Mouse (Mus musculus) heart, embryonic 12.5 days (tissue): ENCODE results near the gene 5730455P16Rik. TPM values are rescaled to one million over a fixed set of nuclear protein-coding genes. Genes with fewer than 3 reads are reported as not detected.
A peak's percentile ranks its signal among the peaks of the same experiment; 100 is the strongest.
"Not testable (repeated sequence)": the region's sequence is repeated elsewhere in the genome, so short reads cannot be mapped to it uniquely, and the experiment has no call there.

Experiments
- ATAC-seq: fragments of 200-750 bp; cut with Nextera tagmentation; 2 replicates; pipeline ENCODE4 v1.8.0; 2017; ENCODE audit warnings: moderate TSS enrichment, moderate library complexity; ENCODE audit not compliant: insufficient number of reproducible peaks, low FRiP score
- H3K27ac ChIP-seq: fragments of 300-500 bp; sonication (generic); 2 replicates; pipeline ENCODE4 v1.5.1; 2016; ENCODE audit warnings: mild to moderate bottlenecking, moderate library complexity; ENCODE audit not compliant: poor library complexity, severe bottlenecking
- H3K27me3 ChIP-seq: fragments of 300-500 bp; sonication (generic); replicated peaks from 2 replicates; pipeline ENCODE4 v1.6.1; 2016; ENCODE audit warnings: mild to moderate bottlenecking, moderate library complexity
- H3K36me3 ChIP-seq: fragments of 300-500 bp; sonication (generic); 2 replicates; pipeline ENCODE4 v1.6.1; 2016; ENCODE audit warnings: mild to moderate bottlenecking, moderate library complexity
- H3K4me1 ChIP-seq: fragments of 300-500 bp; sonication (generic); replicated peaks from 2 replicates; pipeline ENCODE4 v1.6.1; 2016; ENCODE audit warnings: mild to moderate bottlenecking
- H3K4me2 ChIP-seq: fragments of 300-500 bp; sonication (generic); 2 replicates; pipeline ENCODE4 v1.6.1; 2016; ENCODE audit warnings: mild to moderate bottlenecking, moderate library complexity
- H3K4me3 ChIP-seq: fragments of 300-500 bp; sonication (generic); 2 replicates; pipeline ENCODE4 v1.5.1; 2016; ENCODE audit warnings: mild to moderate bottlenecking
- H3K9ac ChIP-seq: fragments of 300-500 bp; sonication (generic); 2 replicates; pipeline ENCODE4 v1.6.1; 2016; ENCODE audit warnings: mild to moderate bottlenecking, moderate library complexity
- H3K9me3 ChIP-seq: fragments of 300-500 bp; sonication (generic); replicated peaks from 2 replicates; pipeline ENCODE4 v1.6.1; 2016; ENCODE audit warnings: mild to moderate bottlenecking, moderate library complexity
- WGBS: fragments of 180-500 bp; shearing (Covaris S2); methylation state at CpG from one replicate; pipeline ENCODE4 v1.1.7; 2016; 5-methylcytosine and 5-hydroxymethylcytosine counted together
- polyA plus RNA-seq: library from polyadenylated mRNA; unstranded; fragments of >200 nt; fragmentation: Nextera tagmentation; extraction: Ambion mirVana; gene quantifications from 2 replicates; pipeline ENCODE4 v1.2.1, GENCODE M21; 2016

5730455P16Rik gene
- polyA plus RNA-seq, 1 experiment from 2014 or later, result 17.0 TPM

DNA sequence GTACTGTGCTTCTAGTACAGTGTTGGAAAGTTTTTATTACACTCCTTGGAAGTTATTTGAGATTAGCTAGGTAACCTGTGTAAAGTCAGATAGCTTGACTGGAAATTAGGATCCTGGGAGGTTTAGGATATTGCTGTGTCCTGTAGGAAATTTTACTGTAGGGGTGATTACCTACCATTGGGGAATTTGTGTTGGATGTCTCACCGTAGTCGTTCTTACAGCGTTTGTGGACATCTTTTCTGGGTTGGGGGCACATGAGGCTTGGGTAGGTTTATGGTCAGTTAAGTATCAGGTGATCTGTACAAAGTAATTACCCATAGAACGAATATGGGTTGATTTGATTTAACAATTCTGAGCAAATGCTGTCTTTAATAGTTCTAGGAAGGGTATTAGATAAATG lies 18.8 kb upstream of the 5730455P16Rik start:
- no peak overlapping the region for H3K4me2 ChIP-seq
- no peak overlapping the region for H3K27ac ChIP-seq
- H3K4me1 ChIP-seq, result no peaks in the 10 kb centered on the region
- H3K36me3 ChIP-seq, result peaks cover 54% of the 10 kb centered on the region
- H3K9ac ChIP-seq, result no peak overlapping the region
- no peaks in the 10 kb centered on the region for H3K9me3 ChIP-seq
- 92% methylated on average over 4 of the region's 4 CpGs for WGBS
- H3K27me3 ChIP-seq, result no peaks in the 10 kb centered on the region
- no peak overlapping the region for H3K4me3 ChIP-seq
- no peak for ATAC-seq

DNA sequence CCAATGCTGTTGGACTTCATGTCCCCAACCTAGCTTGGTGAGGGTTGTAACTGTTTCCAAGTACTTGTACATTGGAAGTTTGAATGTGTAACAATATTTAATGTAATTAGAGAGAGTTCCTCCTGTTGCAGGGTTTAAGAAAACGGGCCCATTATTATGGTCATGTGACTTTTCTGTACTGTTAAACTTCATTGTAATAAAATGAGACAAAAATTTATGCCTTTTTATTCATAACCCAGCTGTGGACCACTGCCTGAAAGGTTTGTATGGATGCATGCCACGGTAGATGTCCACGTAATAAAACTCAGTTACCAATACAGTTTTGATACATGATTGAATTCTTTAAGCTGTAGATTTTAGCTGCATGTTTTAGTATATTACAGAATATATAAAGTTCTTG lies 18.1 kb upstream of the 5730455P16Rik start:
- 90% methylated on average over 3 of the region's 3 CpGs for WGBS
- no peak overlapping the region for H3K9ac ChIP-seq
- H3K27ac ChIP-seq, result no peak overlapping the region
- no peaks in the 10 kb centered on the region for H3K9me3 ChIP-seq
- H3K4me1 ChIP-seq, result no peaks in the 10 kb centered on the region
- H3K4me2 ChIP-seq, result no peak overlapping the region
- H3K4me3 ChIP-seq, result no peak overlapping the region
- H3K36me3 ChIP-seq, result peaks cover 57% of the 10 kb centered on the region
- no peak for ATAC-seq
- no peaks in the 10 kb centered on the region for H3K27me3 ChIP-seq

DNA sequence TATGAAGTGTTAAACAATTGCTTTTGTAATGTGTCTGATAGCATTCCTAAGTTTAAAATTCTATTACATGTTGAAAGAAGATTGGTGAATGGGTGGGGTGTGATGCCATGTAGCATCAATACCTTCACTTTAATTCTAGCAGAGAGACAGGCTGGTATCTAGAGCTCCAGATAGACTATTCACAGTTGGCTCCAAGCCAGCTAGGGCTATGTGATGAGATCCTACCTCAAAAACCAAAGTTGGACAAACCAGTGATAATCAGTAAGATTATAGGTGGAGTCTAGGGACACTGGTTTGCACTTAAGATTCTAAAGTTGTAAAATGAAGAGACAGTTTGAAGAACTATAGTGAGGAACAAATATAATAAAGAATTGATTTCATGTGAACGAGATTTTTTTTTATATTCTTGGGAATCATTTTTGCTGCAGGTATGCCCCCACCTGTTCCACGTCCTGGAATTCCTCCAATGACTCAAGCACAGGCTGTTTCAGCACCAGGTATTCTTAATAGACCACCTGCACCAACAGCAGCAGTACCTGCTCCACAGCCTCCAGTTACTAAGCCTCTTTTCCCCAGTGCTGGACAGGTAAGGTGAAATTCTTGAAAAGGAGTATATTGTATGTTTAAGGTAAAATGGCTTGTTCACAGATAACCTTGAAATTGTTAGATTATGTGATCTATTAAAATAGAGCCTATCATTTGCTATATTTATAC lies 13.7 kb upstream of the 5730455P16Rik start:
- Histone ChIP-seq H3K27ac (no peak overlapping the region), H3K36me3 (peaks cover 68% of the 10 kb centered on the region), H3K9ac (no peak overlapping the region), H3K27me3 (no peaks in the 10 kb centered on the region), H3K4me3 (no peak overlapping the region), H3K4me2 (no peak overlapping the region), H3K4me1 (peaks cover 2% of the 10 kb centered on the region; the same call in 1 of the 2 replicates), H3K9me3 (no peaks in the 10 kb centered on the region)
- no peak for ATAC-seq
- WGBS, result 92% methylated on average over 2 of the region's 2 CpGs

DNA sequence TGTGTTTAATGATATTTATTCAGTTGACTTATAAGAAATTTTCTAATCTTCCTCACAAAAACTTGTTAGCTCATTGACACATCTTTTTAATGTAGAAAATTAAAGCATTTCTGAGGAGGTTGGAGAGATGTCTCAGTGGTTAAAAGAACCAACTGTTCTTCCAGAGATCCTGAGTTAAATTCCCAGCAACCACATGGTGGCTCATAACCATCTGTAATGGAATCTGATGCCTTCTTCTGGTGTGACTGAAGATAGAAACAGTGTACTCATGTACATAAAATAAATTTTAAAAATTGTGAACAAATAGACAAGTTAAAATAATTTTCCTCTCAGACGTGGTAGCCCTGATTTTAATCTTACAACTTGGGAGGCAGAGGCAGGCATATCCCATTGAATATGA lies 12.1 kb upstream of the 5730455P16Rik start:
- Histone ChIP-seq H3K4me1 (peaks cover 12% of the 10 kb centered on the region), H3K9ac (no peak overlapping the region), H3K36me3 (peaks cover 62% of the 10 kb centered on the region), H3K9me3 (no peaks in the 10 kb centered on the region), H3K4me2 (no peak overlapping the region), H3K27ac (no peak overlapping the region), H3K27me3 (no peaks in the 10 kb centered on the region), H3K4me3 (no peak overlapping the region)
- ATAC-seq, result no peak
- WGBS, result 84% methylated on average over 1 of the region's 1 CpGs

DNA sequence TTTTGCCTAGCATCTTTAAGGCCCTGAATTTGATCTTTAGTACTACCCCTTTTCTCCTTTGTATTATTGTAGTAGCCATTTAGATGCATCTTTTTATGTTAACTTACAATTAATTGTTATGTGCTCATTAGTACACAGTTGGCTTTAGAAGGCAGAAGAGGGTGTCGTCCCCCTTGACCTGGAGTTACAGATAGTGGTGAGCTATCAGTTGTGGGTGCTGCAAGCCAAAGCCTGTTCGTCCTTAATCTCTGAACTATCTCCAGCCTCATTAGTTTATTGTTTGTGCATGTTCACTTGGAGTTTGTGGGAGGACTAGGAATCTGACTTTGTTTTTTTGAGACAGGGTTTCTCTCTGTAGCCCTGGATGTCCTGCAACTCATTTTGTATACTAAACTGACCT lies 9.0 kb upstream of the 5730455P16Rik start:
- H3K4me3 ChIP-seq, result peak overlapping the region; percentile 10; the same call in 1 of the 2 replicates
- WGBS, result 44% methylated on average over 2 of the region's 2 CpGs
- H3K36me3 ChIP-seq, result peaks cover 44% of the 10 kb centered on the region
- H3K9ac ChIP-seq, result no peak overlapping the region
- ATAC-seq, result no peak
- no peaks in the 10 kb centered on the region for H3K9me3 ChIP-seq
- H3K27ac ChIP-seq, result no peak overlapping the region
- H3K4me2 ChIP-seq, result peak overlapping the region; percentile 48
- no peaks in the 10 kb centered on the region for H3K27me3 ChIP-seq
- H3K4me1 ChIP-seq, result peaks cover 19% of the 10 kb centered on the region

DNA sequence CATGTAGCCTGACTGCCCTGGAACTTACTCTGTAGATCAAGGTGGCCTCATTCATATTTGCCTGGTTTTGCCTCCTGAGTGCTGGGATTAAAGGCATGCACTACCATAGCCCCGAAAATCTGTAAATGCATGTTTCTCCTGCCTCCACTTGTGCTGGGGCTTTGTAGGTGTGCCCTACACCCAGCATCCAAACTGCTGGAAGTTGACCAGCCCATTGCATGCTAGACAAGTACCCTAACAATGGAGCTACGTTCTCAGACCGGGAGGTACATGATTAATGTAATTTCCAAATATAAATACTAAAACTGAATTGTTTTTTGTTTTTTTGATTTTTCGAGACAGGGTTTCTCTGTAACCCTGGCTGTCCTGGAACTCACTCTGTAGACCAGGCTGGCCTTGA lies 7.2 kb upstream of the 5730455P16Rik start:
- peaks cover 19% of the 10 kb centered on the region for H3K4me1 ChIP-seq
- 47% methylated on average over 4 of the region's 4 CpGs for WGBS
- no peak overlapping the region for H3K27ac ChIP-seq
- peak overlapping the region; percentile 85 for H3K4me2 ChIP-seq
- peak overlapping the region; percentile 77 for H3K9ac ChIP-seq
- H3K36me3 ChIP-seq, result peaks cover 34% of the 10 kb centered on the region
- no peaks in the 10 kb centered on the region for H3K27me3 ChIP-seq
- peak overlapping the region; percentile 69 for H3K4me3 ChIP-seq
- no peaks in the 10 kb centered on the region for H3K9me3 ChIP-seq
- ATAC-seq, result no peak

DNA sequence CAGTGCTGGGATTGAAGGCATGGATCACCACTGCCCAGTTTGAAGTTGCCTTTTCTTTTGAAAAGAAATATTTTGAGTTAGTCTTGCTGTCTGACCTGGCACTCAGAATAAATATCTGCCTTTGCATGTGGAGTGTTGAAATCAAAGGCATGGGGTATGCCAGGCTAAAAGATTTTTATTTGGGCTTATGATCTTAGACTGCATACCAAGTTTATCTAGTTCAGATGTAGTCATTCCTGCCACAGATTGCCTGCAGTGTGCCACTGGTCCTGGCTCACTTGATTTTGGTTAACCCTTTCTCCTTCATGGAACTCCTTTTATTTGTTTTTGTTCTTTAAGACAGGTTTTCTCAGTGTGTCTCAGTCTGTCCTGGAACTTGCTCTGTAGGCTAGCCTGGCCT lies 6.6 kb upstream of the 5730455P16Rik start:
- Histone ChIP-seq H3K27me3 (no peaks in the 10 kb centered on the region), H3K4me2 (peak overlapping the region; percentile 85), H3K36me3 (peaks cover 31% of the 10 kb centered on the region), H3K4me3 (peak overlapping the region; percentile 69), H3K9ac (peak overlapping the region; percentile 77), H3K4me1 (peaks cover 19% of the 10 kb centered on the region), H3K27ac (no peak overlapping the region; the same call in 1 of the 2 replicates), H3K9me3 (no peaks in the 10 kb centered on the region)
- ATAC-seq, result no peak

DNA sequence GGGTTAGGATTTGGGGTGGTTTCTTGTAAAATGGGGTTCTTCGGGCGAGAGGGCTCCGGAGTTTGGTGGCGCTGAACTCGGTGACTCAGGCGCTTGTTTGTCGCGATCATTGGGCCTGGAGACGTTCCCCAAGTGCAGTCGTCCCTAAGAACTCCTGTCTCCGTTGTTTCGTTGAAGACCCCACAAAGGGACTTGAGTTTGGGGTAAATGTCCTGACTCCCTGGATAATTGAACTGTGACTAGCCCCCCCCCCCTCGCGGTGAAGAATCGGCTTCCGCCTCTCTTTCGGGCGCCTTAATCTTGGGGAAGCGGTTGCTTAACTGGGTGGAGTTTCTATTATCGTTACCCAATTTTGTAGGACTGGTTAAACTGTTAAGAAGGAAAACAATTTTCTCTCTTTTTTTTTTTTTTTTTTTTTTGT lies 5.8 kb upstream of the 5730455P16Rik start:
- WGBS, result 0% methylated on average over 20 of the region's 20 CpGs
- H3K4me2 ChIP-seq, result 0 out of 2 replicates have a peak overlapping the region, but pooled peaks have one; percentile 19
- ATAC-seq, result peak; percentile 41

DNA sequence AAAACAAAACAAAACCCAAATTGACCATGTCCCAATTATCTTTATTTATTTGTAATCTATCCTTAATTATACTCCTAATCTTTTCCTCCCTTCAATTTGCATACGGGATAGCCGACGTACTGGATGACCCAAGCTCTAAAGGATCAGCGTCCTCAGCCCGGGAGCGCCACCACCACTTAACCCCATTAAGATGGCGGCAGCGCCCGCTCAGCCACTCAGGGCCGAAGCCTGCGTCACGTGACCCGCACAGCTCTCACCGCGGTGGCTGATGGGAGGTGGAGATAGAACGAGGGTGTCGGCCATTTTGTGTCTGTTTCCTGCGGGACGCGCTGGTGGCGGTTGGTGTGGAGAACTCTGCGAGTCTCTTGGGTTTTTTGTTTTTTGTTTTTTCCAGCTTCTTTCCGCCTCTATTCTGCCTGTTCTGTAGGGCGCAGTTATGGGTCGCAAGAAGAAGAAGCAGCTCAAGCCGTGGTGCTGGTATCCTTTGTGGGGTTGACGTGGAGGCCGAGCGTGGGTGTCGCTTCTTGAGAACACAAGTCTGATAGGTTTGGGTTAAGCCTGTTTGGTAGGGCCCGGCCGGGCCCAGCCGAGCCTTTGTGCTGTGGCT lies 5.3 kb upstream of the 5730455P16Rik start, which contains the start of gene Zfp207:
Gene Zfp207 (plus strand): TSS at position 261 of the 607 bp plus-strand sequence.
- Histone ChIP-seq H3K4me3 (peak within 1 kb of the TSS; percentile 97), H3K9me3 (no peaks in the 10 kb centered on the region), H3K36me3 (peaks cover 20% of the 10 kb centered on the region), H3K4me1 (peaks cover 19% of the 10 kb centered on the region), H3K4me2 (peak within 1 kb of the TSS; percentile 85), H3K27me3 (no peaks in the 10 kb centered on the region), H3K27ac (peak within 1 kb of the TSS; percentile 90), H3K9ac (peak within 1 kb of the TSS; percentile 98)
- under 1% methylated on average over 33 of the region's 33 CpGs for WGBS
- ATAC-seq, result peak; percentile 95

More for the DNA sequence above, 5.8 kb upstream of the 5730455P16Rik start:
- no peaks in the 10 kb centered on the region for H3K9me3 ChIP-seq
- H3K27ac ChIP-seq, result peak overlapping the region; percentile 90
- H3K9ac ChIP-seq, result peak overlapping the region; percentile 98
- peaks cover 25% of the 10 kb centered on the region for H3K36me3 ChIP-seq
- H3K4me3 ChIP-seq, result peak overlapping the region; percentile 97
- H3K4me1 ChIP-seq, result peaks cover 19% of the 10 kb centered on the region
- H3K27me3 ChIP-seq, result no peaks in the 10 kb centered on the region

DNA sequence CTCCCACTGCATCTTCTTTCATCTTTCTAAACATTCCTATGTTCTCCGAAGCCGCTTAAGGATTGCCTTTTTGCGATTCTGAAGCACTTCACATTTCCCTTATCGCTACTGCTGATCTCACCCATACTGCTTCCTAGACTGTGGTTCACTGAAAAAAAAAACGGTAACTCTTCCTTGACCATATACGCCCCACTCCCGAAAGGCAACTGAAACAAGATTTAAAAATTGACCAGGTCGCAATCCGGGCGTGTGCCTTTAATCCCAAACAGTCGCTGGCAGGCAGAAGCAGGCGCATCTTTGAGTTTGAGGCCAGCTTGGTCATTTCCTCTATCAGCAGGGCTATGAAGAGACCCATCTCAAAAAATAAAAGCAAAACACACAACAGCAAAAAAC lies 4.8 kb upstream of the 5730455P16Rik start:
- Histone ChIP-seq H3K27ac (peak overlapping the region; percentile 90), H3K9ac (peak overlapping the region; percentile 98), H3K4me3 (peak overlapping the region; percentile 97), H3K4me1 (peaks cover 19% of the 10 kb centered on the region), H3K27me3 (no peaks in the 10 kb centered on the region), H3K9me3 (no peaks in the 10 kb centered on the region), H3K36me3 (peaks cover 15% of the 10 kb centered on the region), H3K4me2 (peak overlapping the region; percentile 70)
- ATAC-seq, result no peak
- WGBS, result 6% methylated on average over 12 of the region's 12 CpGs

DNA sequence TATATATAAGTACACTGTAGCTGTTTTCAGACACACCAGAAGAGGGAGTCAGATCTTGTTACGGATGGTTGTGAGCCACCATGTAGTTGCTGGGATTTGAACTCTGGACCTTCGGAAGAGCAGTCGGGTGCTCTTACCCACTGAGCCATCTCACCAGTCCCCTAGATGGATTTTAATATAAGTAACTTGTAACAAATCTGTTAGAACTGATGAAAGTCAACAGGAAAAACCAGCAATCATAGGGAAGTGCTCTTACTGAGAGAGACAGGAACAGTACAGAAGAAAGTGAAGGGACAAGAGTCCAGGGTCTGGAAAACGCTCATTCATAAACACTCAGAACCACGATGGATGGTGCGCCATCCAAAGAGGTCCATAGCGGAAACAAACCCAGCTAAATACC lies 1.4 kb upstream of the 5730455P16Rik start:
- 94% methylated on average over 7 of the region's 7 CpGs for WGBS
- not testable (repeated sequence) for H3K9ac ChIP-seq, H3K27me3 ChIP-seq, H3K4me3 ChIP-seq, H3K27ac ChIP-seq, H3K9me3 ChIP-seq, ATAC-seq, H3K4me2 ChIP-seq, H3K4me1 ChIP-seq
- peaks cover 13% of the 10 kb centered on the region; the same call in 1 of the 2 replicates for H3K36me3 ChIP-seq
